Mouse (Mus musculus): ENCODE results near the gene Wdfy4. TPM values are rescaled to one million over a fixed set of nuclear protein-coding genes. Genes with fewer than 3 reads are reported as not detected.
A peak's percentile ranks its signal among the peaks of the same experiment; 100 is the strongest.

The Wdfy4 gene
- polyA plus RNA-seq, 1 experiment from 2014 or later = 4.3 TPM

DNA sequence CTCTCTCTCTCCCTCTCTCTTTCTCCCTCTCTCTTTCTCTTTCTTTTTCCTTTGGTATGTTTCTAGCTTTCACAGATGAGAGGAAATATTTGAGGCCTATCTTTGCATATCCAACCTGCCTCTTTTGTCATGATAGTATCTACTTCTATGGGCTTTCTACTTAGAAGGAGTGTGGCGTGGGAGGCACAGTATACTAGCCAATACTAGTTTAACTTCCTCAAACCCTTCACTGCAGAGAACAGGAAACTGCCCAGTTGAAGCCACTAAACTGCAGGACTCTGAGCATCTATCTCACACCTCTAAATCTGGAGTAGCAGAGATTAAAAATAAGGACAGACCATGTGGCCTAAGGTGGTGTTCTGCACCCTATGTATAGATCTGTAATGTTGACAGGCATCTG lies 5.3 kb upstream of the Wdfy4 start:
- no peak for DNase-seq (ENCODE audit: low spot score)

GRCm38 (mm10) chr14:33189849-33190423 lies 4.6 kb upstream of the Wdfy4 start:
- peak; percentile 30 for DNase-seq (ENCODE audit: low spot score)

- no peak for DNase-seq (ENCODE audit: low spot score)
These were observed 3.9 kb upstream of the Wdfy4 start for GRCm38 (mm10) chr14:33189230-33189629.

- no peak for DNase-seq (ENCODE audit: low spot score)
These were observed 1.9 kb upstream of the Wdfy4 start for GRCm38 (mm10) chr14:33187201-33187600.

DNA sequence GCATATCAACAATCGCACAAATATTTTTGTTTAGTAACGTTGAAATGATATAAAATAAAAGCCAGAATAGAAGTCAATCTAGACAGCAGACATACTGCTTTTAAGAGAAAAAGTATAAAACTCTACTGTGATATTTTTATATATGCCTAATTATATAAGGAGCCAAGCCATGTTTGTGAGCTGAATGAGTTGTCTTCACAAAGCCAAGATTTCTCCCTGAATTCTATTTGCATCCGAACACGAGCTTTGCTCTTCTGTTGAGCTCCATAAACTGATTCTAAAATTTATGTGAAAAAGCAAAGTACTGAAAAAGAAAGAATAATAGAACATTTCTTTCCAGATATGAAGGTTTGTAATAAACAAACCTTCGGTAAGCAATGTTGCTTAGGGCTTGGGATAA lies 5.2 kb downstream of the Wdfy4 start:
- DNase-seq (ENCODE audit: low spot score) = no peak

DNA sequence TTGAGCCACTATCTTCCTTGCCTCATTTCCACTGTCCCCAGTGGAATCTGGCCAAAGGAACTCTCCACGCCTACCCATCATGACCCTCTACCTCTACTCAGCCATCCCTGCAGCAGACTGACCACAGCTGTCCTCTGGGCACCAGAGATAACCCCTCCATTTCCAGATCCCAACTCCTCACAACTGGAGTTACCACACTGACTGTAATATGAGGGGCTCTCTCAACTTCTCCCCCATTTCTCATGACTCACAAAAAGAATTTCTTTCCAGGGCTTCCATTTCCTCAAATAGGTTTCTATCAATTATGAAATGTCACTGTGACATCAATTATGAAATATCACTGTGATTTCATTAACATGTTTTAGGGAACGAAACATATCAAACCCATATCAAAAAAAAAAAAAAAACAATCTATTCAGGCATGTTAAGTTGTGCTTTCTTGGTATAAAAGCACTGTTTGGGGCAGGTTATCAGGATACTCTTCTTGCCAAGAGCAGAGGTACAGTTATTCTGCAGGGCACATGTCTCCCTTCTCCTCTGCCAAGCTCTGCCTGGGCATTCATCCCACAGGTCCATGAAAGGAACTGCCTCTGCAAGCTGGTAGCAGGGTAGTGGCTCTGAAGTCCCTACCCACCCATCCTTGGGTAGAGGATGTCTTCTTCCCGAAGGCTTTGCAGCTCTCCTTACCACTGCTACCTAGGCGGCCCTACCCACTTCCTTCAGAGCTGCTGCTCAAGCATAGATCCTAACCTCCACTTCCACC lies 10.1 kb downstream of the Wdfy4 start:
- DNase-seq (ENCODE audit: low spot score) = no peak

DNA sequence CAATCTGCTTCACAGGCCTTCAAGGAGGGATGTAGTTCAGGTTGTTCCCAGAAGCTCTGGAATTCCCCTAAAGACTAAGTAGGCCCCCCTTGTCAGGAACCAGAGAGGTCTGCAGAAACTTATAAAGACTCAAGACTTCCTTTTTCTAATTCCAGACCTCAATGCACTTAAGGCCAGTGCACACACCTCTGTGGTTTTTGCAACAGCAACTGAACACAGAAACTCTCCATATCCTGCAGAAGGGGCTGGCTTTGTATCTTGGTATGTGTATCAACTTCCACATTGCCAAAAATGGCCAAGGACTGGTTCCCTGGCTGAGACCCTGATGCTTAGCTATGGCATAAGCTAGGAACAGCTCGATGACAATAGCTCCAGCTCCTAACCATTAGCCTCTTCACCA lies 13.4 kb downstream of the Wdfy4 start:
- DNase-seq (ENCODE audit: low spot score) = no peak

- no peak for DNase-seq (ENCODE audit: low spot score)
These were observed 16.6 kb downstream of the Wdfy4 start for GRCm38 (mm10) chr14:33168750-33169149.

DNA sequence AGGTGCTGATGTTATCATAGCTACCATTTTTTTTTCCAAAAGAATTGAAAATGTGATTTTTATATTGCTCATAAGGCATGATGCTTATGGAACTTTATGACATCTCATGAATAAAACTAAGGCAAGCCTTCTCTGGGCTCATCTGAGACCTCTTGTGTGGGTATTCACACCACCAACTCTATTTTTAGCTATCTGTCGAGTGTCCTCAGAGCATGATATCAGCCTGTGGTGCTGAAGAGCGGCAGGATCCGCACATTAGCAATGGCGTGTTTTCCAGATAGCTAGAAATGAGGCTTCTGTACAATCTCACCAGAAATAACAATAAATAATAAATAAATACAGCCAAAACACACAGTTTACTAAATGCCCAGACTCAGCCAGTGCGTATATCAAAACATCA lies 23.1 kb downstream of the Wdfy4 start:
- DNase-seq (ENCODE audit: low spot score) = no peak

GRCm38 (mm10) chr14:33158268-33158667 lies 27.0 kb downstream of the Wdfy4 start:
- no peak for DNase-seq (ENCODE audit: low spot score)

GRCm38 (mm10) chr14:33152941-33153340 lies 32.4 kb downstream of the Wdfy4 start:
- DNase-seq (ENCODE audit: low spot score) = no peak

DNA sequence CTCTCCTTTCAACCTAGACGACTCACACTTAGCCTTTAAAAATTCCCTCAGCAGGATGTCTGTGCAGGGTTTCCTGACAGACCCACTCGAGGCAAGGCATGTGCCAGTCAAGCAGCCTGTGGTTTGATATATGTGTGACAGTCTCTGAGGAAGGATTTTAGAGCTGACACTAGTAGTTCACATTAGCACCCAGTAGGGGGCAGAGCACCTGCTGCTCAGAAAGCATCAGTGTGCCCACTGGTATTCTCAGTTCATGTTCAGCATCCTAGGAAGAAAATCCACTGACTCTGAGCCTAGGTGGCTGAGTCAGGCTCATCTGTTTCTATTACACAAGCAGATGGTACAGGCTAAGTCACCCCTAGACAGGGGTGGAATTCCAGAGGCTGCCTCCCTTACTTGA lies 39.0 kb downstream of the Wdfy4 start:
- DNase-seq (ENCODE audit: low spot score) = peak; percentile 25

- no peak for DNase-seq (ENCODE audit: low spot score)
These were observed 48.5 kb downstream of the Wdfy4 start for GRCm38 (mm10) chr14:33136843-33137242.

DNA sequence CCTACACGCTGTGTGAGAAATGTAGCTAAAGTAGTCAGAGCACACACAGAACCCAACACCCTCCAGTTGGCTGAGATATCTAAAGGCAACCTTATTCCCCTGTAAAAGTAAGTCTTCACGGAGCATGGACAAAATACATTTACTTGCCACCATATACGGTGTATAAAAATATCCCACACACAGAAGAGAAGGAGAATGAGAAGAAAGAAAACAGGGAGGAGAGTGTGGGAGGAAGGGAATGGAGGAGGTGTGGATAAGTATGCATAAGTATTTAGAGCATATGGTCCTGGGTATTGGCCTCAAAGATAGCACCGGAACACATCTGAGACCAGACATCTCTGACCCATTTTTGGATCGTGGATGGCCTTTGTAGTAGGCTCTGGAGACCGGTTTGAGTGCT lies 50.1 kb downstream of the Wdfy4 start:
- DNase-seq (ENCODE audit: low spot score) = no peak

DNA sequence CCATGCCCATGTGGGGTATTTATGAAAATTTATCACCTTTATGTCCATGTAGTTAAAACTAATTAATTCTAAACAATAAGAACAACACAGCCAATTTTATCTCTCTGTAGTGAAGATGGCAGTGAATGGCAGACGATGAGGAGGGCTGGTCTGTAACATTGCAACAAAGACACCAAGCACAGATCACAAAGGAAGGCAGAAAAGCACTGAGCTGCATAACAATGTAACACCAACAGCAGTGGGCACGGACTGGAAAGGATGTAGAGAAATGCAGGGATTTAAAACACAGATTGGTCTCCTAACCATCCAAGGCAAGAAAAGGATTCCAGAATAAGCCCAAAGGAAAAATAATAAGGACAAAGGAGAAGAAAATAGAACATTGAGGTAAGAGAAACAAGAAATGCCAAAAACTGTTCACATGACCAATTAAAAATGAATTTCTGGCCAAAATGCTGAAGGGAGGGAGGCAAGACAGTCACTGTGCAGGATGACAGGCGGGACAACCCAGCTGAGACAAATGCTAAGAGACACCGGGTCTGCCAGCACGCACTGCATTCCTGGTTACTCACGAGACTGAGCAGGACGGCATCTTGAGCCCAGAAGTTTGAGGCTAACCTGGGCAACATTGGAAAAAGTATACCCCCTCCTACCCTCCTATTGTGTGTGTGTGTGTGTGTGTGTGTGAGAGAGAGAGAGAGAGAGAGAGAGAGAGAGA lies 54.1 kb downstream of the Wdfy4 start:
- no peak for DNase-seq (ENCODE audit: low spot score)

GRCm38 (mm10) chr14:33116590-33116989 lies 68.7 kb downstream of the Wdfy4 start:
- no peak for DNase-seq (ENCODE audit: low spot score)

- no peak for DNase-seq (ENCODE audit: low spot score)
These were observed 80.5 kb downstream of the Wdfy4 start for GRCm38 (mm10) chr14:33104809-33105208.

- no peak for DNase-seq (ENCODE audit: low spot score)
These were observed 83.7 kb downstream of the Wdfy4 start for GRCm38 (mm10) chr14:33101609-33102008.

- DNase-seq (ENCODE audit: low spot score) = no peak
These were observed 85.4 kb downstream of the Wdfy4 start for GRCm38 (mm10) chr14:33099926-33100325.

DNA sequence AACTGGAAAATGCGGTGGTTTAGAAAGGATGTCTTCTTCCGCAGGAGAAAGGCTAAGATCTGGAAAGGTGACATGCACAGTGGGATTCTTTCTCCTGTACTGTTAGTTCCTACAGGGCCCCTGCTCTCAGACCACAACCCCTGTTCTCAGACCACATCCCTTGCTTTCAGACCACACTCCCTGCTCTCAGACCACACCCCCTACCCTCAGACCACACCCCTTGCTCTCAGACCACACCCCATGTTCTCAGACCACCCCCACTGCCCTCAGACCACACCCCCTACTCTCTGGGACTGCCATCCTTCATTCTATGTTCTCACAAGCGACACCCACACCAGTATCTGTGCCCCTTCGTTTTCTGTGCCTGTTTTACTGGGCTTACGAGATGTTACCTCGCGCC lies 86.2 kb downstream of the Wdfy4 start:
- DNase-seq (ENCODE audit: low spot score) = peak; percentile 79

DNA sequence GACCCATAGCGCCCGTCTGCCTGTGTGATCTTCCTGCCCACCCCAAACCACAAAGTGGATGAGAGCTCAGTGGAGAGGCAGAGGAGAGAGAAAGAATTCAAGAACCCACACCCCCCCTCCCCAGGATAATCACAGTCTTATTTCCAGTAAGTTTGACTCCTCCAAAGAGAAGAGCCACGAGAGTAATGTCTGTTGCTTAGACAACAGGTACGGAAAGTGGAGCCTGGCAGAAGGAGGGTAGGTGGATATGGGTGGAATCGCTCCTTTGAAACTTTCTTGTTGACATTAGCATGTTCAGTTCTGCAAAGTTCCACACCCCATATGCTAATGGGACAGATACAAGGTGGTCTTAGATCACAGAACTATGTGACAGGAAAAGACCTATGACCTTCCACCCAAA lies 88.8 kb downstream of the Wdfy4 start:
- no peak for DNase-seq (ENCODE audit: low spot score)

DNA sequence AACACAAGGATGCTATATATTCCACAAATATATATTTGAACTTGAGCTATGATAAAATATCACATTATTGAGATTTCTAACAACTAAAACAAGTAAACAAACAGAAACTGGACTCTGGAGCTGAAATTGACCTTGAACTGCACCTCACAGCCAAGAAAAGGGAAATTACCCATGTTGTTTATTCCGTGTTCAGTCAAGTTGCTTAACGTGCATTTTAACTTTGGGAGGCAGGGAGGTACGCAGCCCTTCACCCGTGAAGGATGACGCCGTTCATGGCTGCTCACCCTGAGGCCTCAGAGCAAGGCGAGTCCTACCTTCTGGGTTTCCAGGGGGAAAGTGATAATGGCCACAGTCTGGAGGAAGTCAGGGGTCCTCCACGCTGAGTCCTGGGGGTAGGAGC lies 102.0 kb downstream of the Wdfy4 start:
- no peak for DNase-seq (ENCODE audit: low spot score)

DNA sequence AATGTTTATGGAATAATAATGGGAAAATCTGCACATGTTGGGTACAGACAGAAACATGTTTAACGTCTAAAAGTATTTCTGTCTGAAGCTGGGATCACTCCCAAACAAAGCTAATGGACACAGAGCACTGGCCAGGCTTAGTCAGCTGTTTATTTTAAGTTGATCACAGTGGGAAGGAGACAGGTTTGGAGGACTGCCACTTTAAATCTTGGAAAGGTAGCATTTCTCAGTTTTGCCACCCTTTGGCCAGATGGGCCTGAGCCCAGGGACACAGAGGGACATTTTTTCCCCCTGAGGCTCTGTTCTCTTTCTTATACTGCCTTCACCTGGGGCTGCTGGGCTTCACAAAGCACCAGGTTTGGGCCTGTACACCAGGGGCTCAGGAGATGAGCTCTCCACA lies 103.0 kb downstream of the Wdfy4 start:
- no peak for DNase-seq (ENCODE audit: low spot score)

All from thymus, postnatal 0 days (tissue).